Mouse (Mus musculus) megakaryocyte, embryonic 14.5 days (primary cell): ENCODE data around the gene Nr1h5.

Source experiments
- FLI1 ChIP-seq: IDR thresholded peaks from 2 replicates; pipeline ENCODE4 v1.6.1; 2012; ENCODE audit warnings: low read length, inconsistent platforms, mixed read lengths
- GATA1 ChIP-seq: IDR thresholded peaks from 3 replicates; pipeline ENCODE4 v1.6.1; 2012; ENCODE audit warnings: mixed read lengths, low read length, inconsistent platforms, borderline replicate concordance

DNA sequence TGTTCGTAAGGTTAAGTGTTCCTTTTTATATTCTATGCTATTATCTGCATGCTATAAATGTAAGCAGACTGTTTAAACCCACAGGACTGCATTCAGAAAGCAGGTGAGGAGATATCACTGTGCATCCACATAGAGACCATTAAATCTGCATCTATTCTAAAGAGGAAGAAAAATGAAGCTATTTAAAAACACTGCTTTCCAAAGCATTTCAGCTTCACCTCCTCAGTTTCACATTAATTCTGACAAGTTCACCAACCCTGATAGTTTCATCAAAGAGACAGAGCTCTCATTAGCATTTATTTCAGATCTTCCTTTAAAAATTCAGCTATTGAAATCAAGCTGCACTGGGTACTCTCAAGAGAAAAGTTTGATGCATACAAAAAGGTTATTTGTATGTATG is 25.8 kb downstream of the Nr1h5 start:
- TF ChIP-seq GATA1 (no peak), FLI1 (no peak)
